Mouse (Mus musculus) induced T-regulatory cell, adult 2 months (primary cell): ENCODE data around the gene Med22.
"Not testable (repeated sequence)": the region's sequence is repeated elsewhere in the genome, so short reads cannot be mapped to it uniquely, and the experiment has no call there.

Experiments
- DNase-seq: peaks from one replicate; pipeline ENCODE4 v3.0.0-alpha.2; 2012; ENCODE audit warnings: low read depth

Med22 gene

DNA sequence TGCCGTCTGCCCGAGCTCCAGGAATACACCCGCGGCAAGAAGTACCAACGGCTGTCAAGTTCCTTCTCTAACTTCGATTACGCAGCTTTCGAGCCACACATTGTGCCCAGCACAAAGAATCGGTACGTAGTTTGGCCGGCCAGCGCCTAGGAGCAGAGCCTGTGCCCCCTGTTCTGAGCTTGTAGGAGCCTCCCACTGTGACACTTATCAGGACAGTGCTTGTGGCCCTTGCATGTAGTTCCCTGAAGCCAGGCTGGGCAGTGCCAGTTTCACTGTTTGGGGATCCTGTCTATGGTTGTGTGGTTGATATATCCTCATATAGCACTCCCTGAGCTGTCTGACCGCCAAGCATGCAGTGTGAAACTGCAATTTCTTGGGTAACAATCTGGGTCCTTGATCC is 6.3 kb upstream of the Med22 start:
- no peak for DNase-seq

DNA sequence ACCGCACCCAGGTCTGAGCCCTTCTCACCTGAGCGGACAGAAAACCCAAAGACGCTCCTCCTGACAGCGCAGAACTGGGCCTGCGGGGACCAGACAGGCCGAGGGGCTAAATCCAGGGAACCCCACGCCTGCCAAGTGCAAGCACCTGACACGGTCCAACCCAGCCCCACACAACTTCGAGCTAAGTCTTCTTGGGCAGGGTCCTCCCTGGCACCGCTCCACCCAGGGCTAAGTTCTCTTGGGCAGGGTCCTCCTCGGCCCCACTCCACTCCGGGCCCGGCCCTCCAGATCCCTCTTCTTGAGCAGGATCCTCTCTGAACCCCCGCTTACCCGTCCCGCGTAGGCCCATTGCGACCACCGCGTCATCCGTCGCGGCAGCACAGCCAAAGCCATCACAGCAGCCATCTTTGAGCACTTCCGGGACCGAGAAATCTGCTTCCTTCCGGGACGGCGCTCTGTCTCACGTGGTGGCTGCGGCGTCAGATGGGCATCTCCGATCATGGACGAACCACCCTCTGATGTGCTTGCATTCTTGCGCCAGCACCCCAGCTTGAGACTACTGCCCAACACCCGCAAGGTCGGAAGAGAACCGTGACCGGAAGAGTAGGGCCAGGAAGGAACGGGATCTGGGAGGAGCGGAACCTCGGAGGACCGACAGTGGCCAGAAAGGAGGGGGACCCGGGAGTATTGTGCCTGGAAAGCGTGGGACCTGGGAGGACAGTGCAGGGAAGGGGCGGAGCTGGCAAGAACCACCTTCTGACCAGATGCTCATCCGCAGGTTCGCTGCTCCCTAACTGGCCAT is 5.7 kb upstream of the Med22 start, which contains the start of the genes Surf2 and Surf1:
Gene Surf2 (plus strand): TSS at position 441 of the 802 bp plus-strand sequence.
Gene Surf1 (minus strand): TSS at position 604 of the 802 bp plus-strand sequence.
- DNase-seq, result peak; percentile 92

DNA sequence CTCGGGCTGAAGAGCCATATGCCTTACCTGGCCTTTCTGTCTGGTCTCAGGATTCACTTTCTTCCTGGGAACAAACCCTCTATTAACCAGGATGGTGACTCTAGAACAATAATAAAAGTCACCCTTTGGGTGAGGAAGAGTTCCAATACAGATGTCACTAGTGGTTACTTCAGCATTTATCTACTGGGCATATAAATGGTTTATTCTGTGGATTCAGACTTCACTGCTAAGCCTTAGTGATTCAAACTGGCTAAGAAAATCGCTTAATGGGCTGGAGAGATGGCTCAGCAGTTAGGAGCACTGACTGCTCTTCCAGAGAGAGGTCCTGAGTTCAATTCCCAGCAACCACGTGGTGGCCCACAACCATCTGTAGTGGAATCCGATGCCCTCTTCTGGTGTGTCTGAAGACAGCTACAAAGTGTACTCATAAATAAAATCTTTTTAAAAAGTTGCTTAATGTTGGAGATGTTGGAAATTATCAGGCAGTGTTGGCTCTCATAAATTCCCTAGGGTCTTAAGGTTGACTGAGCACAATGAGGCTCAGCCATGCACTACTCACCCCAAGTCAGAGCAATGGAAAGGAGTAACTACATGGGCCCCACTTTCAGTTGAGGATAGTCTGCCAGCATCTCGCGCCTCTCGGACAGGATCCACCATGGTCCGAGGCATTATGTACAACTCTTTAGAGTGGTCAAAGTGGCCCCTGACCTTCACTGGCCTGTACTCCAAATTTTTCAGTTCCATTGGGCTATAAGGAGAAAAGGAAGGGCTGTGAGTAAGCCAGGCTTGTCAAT is 3.9 kb upstream of the Med22 start:
- DNase-seq, result no peak

DNA sequence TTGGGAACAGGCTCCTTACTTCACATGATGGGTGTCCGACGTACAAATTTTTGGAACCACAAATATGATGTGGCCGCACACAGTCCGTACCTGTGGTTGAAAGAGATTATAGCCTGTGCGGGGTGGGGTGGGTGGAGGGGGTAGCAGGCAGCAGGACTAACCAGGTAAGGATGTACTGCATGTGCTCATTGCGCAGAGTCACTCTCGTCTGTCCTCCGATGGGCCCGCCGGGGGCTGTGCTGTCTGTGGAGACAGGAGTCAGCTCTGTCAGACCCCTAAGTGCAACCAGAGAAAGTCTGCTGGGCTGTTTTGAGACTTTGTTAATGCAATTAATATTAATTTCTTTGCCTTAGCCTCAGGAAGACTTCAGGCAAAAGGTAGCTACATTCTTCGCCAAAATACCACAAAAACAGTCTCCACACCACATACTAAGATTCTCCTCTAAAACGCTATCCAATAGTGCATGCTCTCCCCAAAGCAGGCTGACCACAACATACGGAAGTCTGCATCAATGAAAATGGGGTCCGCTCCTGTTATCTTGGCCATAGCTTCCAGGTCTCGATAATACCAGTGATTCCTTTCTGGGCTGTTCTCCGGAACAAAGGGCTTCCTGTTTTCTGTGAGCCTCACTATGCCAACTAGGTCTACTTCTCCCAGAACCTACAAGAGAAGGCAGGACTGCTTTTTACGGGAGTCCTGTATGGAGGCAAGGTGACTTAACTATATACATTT is 3.1 kb upstream of the Med22 start:
- peak; percentile 17 for DNase-seq

DNA sequence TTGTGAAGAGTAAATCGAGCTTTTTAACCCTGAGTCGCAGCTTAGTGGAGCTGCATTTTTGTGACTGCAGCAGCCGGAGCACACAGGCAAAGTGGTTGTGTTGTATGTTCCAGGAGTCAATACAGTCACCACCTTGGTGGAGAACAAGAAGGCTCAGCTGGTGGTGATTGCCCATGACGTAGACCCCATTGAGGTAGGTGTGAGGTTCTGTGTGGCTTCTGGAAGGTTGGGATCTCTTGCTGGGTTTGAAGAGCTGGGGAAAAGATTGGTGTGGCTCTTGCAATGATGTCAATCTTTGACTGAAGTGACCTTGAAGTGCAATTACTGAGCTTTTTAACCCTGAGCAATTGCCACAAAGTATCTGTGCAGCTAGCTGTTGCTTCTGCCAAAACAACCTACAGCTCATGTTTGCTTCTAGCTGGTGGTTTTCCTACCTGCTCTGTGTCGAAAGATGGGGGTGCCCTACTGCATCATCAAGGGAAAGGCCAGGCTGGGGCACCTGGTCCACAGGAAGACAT is 1.8 kb upstream of the Med22 start:
- peak; percentile 39 for DNase-seq

DNA sequence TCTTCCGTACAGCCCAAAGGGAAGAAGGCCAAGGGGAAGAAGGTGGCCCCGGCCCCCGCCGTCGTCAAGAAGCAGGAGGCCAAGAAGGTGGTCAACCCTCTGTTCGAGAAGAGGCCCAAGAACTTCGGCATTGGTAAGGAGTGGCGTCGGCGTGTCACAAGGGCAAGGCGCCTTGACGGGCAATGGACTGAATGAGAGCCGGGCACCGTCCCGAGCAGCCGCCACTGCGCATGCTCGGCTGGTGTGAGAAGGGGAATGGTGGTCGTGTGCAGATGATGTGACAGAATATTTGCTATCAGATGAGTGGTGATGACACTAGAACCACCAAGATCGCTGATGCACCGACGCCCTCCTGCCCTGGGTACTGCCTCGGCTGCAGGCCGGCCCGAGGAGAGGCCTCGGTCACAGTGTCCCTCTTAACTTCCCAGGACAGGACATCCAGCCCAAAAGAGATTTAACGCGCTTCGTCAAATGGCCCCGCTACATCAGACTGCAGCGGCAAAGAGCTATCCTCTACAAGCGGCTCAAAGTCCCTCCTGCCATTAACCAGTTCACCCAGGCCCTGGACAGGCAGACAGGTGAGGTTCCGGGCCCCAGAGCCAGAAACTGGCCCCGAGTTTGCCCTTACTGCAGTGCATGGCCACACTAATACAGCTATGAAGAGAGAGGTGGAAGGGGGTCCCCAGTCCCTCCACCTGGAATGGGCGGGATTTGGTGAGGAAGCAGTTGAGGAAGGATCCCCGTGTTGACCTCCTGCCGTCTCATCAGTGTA is 703 bp upstream of the Med22 start:
- peak; percentile 82 for DNase-seq

DNA sequence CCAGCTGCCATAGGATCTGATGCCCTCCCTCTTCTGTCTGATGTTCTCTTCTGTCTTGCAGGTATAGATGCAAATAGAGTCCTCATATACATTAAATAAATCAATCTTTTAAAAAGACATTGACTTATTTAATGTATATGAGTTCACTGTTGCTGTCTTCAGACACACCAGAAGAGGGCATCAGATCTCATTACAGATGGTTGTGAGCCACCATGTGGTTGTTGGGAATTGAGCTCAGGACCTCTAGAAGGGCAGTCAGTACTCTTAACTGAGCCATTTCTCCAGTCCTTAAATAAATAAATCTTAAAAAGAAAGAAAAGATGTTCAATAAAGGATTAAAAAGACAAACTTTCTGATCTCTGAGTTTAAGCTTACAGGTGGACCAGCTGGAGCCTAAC is 1.1 kb downstream of the Med22 start:
- no peak for DNase-seq

DNA sequence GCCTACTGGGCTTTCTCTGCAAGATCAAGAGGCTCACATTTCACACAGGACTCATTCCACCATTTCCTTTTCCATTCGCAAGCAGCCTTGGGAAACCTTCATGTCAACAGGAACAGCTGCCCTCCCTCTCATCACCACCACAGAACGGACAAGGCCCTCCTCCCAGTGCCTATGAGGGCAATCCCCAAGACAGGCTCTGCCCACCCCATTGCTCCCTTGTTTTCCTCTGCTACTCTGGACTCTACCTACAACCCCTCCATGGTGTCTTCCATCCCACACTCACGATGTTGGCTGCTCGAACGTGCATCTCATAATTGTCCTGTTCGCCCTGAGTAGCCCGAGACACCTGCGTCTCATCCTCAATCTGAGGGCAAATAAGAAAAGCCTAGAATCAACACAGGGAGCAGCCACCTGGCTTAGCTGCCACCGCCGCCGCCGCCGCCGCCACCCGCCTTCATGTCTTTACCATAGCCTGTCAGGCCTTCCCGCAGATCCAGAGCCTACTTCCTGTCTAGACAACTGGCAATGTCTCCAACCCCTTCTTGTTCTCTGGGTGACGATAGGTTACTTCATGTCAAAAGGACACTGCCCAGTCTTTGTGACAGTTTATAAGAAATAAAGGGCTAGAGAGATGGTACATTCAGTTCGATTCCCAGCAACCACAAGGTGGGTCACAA is 1.6 kb downstream of the Med22 start:
- peak; percentile 32 for DNase-seq

DNA sequence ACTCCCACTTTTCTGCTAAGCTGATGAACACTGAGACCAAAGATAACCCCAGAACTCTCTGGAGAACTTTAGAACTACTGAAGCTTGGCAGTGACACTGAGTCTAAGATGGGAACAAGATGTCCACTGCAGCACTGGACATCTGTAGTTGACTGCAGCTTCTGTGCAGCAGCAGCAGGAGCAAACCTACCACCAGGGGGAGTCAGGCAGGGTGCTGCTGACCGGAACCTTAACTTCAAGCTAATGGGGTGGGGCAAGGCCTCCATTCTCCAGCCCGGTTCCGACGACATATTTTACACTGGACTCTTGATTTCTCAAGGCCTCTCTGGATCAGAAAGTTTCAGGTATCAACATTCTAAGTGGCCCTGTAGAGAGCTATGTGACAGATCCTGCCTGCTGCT is 3.4 kb downstream of the Med22 start:
- peak; percentile 74 for DNase-seq

DNA sequence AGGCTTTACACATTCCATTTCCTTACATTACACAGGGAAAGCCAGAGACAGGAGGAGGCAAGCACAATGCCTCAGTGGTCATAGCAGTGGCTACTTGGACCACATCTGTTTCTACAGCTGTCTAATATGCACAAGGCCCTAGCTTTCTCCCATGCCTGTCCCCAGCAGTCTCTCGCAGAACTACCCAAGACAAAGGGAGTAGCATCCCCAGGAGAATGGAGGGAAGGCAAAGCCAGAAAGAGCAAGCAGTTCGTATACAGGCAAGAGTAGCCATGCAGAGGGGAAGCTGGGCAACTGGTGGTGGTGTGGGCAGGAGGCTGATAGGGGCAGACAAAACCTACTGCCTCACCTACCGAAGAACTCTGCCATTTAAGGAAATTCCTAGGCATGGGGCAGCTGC is 4.0 kb downstream of the Med22 start:
- DNase-seq, result no peak

DNA sequence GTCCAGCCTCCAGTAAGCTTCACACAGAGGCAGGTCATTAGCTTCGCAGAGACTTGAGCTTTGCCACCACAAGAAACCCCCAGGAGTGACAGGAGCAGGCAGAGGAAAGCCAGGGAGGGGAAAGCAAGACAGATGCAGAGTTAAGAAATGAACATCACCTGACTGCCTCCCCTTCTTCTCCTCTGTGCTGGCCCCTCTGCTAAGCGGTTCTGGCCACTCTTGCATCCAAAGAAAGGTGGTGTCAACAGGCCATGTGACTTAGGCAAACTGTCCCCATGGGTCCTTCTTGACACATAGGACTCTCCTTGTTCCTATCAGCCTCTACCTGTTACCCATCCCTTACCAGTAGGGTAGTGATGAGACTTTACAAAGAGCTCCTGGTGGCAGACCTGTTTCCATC is 4.5 kb downstream of the Med22 start:
- DNase-seq, result no peak

DNA sequence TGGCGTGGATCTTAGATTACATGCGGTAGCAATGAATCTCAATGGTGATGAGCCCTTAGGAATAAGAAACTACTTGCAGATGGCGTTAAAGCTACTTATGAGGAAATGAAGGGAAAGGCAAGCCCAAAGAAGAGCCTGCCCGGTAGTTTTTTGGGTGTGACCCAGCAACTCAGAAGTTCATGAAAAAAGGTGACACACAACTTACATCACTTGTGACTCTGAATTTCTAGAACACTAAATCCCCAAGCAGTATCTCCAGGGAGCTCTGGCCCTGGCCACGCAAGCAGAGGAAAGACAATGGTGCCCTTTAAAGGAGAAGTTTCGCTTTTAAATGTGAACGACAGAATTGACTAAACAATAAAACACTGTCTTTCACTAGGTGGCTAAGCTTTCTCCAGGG is 7.2 kb downstream of the Med22 start:
- no peak for DNase-seq

DNA sequence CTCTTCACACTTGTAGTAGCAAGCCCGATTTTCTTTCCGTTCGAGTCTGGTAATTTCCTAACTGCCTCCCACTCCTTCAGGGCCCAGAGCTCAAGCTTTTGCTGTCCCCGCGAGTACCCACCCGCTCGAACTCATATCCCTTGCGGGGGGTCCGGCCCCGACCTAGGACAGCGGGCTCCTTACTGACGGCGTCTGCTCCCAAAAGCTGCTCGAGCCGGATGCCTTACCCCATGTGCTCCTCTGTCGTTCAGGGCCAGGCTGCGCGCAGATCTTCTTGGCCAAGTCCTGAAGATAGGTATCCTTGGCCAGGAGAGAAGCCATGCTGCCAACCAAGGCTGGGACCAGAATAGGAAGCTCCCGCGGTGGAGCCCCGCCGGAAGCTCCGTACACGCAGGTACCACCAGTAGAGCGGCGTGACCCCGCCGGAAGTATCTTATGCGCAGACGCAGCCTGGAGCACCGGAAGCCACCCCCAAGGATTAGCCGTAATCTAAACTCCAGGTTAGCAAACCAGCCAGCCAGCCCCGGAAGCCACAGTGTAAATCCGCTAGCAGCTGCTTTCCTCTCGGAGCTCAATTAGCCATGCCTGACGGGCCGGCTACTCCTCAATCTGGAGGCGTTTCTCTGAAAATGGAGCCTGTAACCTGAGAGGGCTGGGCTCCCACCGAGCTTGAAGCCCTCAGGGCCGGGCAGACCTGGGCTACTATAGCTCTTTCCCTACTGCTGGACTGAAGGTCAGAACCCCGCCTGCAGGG is 7.8 kb downstream of the Med22 start, which contains the start of gene Surf6:
Gene Surf6 (minus strand): TSS at position 413 of the 754 bp plus-strand sequence.
- peak; percentile 98 for DNase-seq

DNA sequence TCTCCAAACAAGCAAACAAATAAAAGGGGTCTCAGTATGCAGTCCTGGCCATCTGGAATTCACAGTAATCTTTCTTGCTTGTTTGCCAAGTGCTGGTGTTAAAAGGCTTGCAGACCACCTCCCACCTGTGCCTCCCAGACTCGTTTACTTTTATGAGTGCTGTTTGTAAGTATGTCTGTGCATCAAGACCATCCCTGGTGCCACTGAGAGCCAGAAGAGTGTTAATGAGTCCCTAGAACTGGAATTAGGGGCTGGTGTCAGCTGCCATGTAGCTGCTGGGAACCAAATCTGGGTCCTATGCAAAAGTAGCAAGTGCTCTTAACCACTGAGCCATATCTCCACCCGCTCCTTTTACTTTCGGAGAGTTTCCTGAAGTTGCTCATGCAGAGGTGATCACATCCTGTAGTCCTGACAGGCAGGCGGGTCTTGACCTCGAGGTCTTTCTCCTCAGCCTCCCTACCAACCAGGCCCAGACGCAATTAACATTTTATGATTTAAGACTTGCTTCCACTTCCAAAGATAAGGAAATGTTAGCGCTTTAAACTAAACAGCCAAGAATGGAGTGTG is 8.6 kb downstream of the Med22 start:
- no peak for DNase-seq

DNA sequence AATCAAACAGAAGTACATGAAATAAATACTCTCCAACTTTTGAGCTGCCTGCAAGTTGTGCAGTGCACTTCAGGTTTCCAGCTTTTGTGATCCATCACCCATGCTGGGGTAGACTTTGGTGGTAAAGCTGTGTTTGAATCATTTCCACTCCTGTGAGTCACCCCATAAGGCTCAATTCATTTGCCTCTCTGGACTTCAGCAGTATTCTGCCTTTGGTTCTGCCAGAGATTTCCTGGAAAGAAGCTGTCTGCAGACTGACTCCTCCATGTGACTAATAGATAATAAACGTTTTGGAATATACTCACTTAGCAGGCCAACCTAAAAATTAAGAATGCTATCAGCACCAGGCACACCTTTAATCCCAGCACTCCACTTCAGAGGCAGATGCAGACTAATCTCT is 9.7 kb downstream of the Med22 start:
- no peak for DNase-seq

DNA sequence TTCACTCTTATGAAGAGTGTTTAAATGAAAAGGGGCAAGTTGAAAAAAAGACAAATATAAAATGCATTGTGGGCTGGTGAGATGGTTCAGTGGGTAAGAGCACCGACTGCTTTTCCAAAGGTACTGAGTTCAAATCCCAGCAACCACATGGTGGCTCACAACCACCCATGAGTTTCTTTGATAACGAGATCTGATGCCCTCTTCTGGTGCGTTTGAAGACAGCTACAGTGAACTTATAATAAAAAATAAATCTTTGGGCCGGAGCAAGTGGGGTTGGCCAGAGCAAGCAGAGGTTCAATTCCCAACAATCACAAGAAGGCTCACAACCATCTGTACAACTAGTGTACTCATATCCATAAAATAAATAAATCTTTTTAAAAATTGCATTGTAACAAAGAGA is 14.6 kb downstream of the Med22 start:
- DNase-seq, result no peak

DNA sequence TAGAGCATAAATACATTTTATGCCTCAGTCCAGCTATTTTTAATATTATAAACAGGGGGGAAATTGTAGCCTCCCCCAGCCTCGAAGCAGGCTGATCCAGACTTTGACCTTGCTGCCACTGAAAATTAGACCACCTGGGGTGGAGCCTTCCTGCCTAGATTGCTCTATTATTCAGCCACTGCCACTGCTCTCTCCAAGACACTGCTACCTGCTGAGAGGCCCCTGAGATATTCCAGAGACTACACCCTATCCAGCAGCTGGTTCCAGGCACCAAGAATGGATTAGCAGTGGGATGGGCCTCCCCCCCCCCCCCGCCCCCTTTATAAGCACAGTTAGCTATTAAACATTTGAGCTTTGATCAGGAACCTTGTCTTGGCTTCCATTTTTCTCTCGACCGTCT is 24.3 kb downstream of the Med22 start:
- not testable (repeated sequence) for DNase-seq

DNA sequence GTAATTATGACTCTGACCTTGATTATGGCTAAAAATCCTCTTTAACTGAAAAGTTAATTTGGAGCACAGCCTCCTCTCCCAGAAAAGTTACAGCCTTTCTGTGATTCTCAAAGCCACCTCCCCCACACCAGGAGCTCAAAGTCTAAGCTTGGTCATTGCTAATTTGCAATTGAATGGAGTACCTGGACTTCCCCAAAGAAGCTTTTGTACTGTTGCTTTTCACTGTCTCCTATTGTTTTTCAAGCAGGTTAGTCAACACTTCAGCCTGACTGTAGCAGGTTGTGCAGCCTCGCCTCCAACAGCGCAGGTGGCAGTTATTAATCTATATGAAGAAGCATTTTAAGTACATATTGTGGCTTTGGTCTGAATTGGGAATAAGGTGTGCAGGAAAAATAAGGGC is 24.9 kb downstream of the Med22 start:
- not testable (repeated sequence) for DNase-seq

DNA sequence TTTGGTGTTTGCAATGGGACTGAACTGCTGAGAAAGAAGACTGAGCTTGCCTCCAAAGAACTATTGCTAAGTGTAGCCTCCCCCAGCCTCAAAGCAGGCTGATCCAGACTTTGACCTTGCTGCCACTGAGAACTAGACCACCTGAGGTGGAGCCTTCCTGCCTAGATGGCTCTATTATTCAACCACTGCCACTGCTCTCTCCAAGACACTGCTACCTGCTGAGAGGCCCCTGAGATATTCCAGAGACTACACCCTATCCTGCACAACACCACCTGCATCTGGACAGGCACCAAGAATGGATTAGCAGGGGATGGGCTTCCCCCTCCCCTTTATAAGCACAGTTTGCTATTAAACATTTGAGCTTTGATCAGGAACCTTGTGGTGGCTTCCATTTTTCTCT is 31.9 kb downstream of the Med22 start:
- DNase-seq, result no peak

DNA sequence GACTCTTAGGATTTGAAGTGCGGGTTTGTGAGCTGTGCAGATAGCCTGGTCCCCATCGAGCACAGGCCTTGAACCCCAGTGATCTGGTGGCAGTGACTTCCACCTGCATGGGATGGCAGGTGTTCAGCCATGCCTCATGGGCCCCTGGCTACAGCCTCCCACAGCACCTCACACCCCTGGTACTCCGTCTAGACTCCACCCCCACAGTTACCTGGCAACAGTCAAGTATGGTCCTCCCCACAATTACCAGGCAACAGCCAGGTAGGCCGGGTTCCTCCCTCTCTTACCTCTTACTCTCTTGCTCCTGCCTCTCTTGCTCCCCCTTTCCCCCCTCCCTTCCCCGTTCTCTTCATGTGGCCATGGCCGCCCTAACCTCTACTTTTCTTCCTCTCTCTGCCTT is 39.8 kb downstream of the Med22 start:
- DNase-seq, result no peak
